In the genomic region with DNA sequence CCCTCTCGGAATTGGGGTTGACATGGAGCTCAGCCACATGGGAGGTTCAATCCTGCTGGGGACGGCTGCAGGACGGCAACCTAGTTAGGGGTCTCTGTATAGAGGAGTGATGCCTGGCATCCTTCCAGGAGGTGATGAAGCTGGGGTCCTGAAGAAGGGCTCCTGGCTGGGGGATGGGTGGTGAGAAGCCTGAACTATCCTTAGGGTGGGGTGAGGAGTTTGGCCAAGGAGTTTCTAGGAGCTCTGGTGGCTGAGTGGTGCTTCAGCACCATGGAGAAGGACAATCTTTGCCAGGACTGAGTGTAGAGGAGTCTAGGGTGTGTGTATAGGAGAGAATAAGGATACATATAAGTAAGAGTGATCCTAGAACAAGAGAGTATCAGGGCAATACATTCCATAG, we compare ENCODE assay signal across 9 mouse cellular contexts. TPM values are rescaled to one million over a fixed set of nuclear protein-coding genes. Genes with fewer than 3 reads are reported as not detected.
DNase-seq lines count a peak whose midpoint lies in the region; ATAC-seq and TF ChIP-seq lines count a peak whose summit lies in the region.
"Had no signal": no experiment of that assay in that cellular context is flagged by ENCODE, and none has a peak within 500 bp of the region (broad histone marks: within the 10 kb centered on the region; RNA-seq: fewer than 3 reads in every experiment).

No protein-coding gene starts in this region.

- 0 out of 2 replicates have a peak, but pooled peaks cover 3% of the 10 kb centered on the region for H3K27me3 ChIP-seq in forebrain, embryonic 16.5 days (replicated peaks; ENCODE audit: control insufficient read depth, insufficient read depth, low read length)
- peaks cover 12% of the 10 kb centered on the region; the same call in 1 of the 2 replicates for H3K27me3 ChIP-seq in midbrain, embryonic 14.5 days (ENCODE audit: control insufficient read depth, insufficient read depth, low read length)

- intact Hi-C loops in left cerebral cortex, adult 2 months (cut with DNase I), result no loop called here

- no peak; the same call in 1 of the 2 replicates for TF ChIP-seq CTCF in left cerebral cortex, adult 2 months (IDR thresholded peaks at IDR 0.05)

- peaks cover 50% of the 10 kb centered on the region for H3K4me1 ChIP-seq in forebrain, embryonic 16.5 days (replicated peaks; ENCODE audit: control insufficient read depth, insufficient read depth, low read length)
- peaks cover 20% of the 10 kb centered on the region for H3K4me1 ChIP-seq in midbrain, embryonic 14.5 days (ENCODE audit: control insufficient read depth, insufficient read depth, low read length)
- H3K4me1 ChIP-seq: heart, embryonic 13.5 days had no signal

- 16% methylated on average over 3 of the region's 3 CpGs for WGBS in forebrain, embryonic 16.5 days
- 11% methylated on average over 3 of the region's 3 CpGs for WGBS in midbrain, embryonic 14.5 days

- no peaks in the 10 kb centered on the region for H3K36me3 ChIP-seq in forebrain, embryonic 16.5 days (ENCODE audit: control insufficient read depth, insufficient read depth)
- no peaks in the 10 kb centered on the region for H3K36me3 ChIP-seq in midbrain, embryonic 14.5 days (ENCODE audit: control insufficient read depth, insufficient read depth, low read length)
- H3K36me3 ChIP-seq: heart, embryonic 13.5 days had no signal

- DNase-seq in left cerebral cortex, adult 2 months (ENCODE audit: extremely low spot score in 1 of 2, low spot score in 2 of 2), result no peak
- DNase-seq in left cerebral cortex, adult 11 months (ENCODE audit: low spot score), result no peak
- peak; percentile 41 for DNase-seq in adipocyte (ENCODE audit: low spot score)
- DNase-seq in midbrain, embryonic 14.5 days, result peak; percentile 32
- DNase-seq in urinary bladder, adult 18-20 months (ENCODE audit: low spot score in 2 of 2), result no peak
- no peak for DNase-seq in spleen, adult 18-20 months

- H3K4me2 ChIP-seq in forebrain, embryonic 16.5 days (ENCODE audit: low read length), result peak overlapping the region; percentile 53
- H3K4me2 ChIP-seq in midbrain, embryonic 14.5 days (ENCODE audit: low read length), result peak overlapping the region; percentile 55
- H3K4me2 ChIP-seq: heart, embryonic 13.5 days had no signal

- H3K9me3 ChIP-seq in forebrain, embryonic 16.5 days (ENCODE audit: control insufficient read depth, low read length), result no peaks in the 10 kb centered on the region
- H3K9me3 ChIP-seq in midbrain, embryonic 14.5 days (ENCODE audit: control insufficient read depth, low read length), result no peaks in the 10 kb centered on the region
- H3K9me3 ChIP-seq: heart, embryonic 13.5 days had no signal

- peak overlapping the region; percentile 94 for H3K27ac ChIP-seq in left cerebral cortex, adult 2 months
- H3K27ac ChIP-seq in forebrain, embryonic 16.5 days (ENCODE audit: low read length), result peak overlapping the region; percentile 67; the same call in 1 of the 2 replicates
- 0 out of 2 replicates have a peak overlapping the region, but pooled peaks have one; percentile 46 for H3K27ac ChIP-seq in midbrain, embryonic 14.5 days (replicated peaks; ENCODE audit: low read depth, low read length)
- H3K27ac ChIP-seq: heart, embryonic 13.5 days had no signal

- H3K4me3 ChIP-seq in left cerebral cortex, adult 2 months, result peak overlapping the region; percentile 68
- peak overlapping the region; percentile 42 for H3K4me3 ChIP-seq in forebrain, embryonic 16.5 days (replicated peaks; ENCODE audit: low read length)
- H3K4me3 ChIP-seq in midbrain, embryonic 14.5 days (replicated peaks; ENCODE audit: low read depth, low read length), result peak overlapping the region; percentile 30
- H3K4me3 ChIP-seq: heart, embryonic 13.5 days had no signal

- H3K9ac ChIP-seq in forebrain, embryonic 16.5 days (replicated peaks; ENCODE audit: low read depth, low read length), result peak overlapping the region; percentile 46
- H3K9ac ChIP-seq in midbrain, embryonic 14.5 days (replicated peaks; ENCODE audit: low read length), result peak overlapping the region; percentile 59
- H3K9ac ChIP-seq: heart, embryonic 13.5 days had no signal

- ATAC-seq in forebrain, embryonic 16.5 days, result no peak
- no peak for ATAC-seq in midbrain, embryonic 14.5 days (ENCODE audit: low FRiP score, low TSS enrichment)
- no peak for ATAC-seq in frontal cortex, adult (ENCODE audit: low TSS enrichment)

RNA-seq across cellular contexts. Expression of a gene that starts 0.6 kb away (rescaled TPM):
- total RNA-seq in left cerebral cortex, adult 2 months (2021), result 100 to 1,000 TPM; 372 to 375 TPM
- 55.9 and 58.6 TPM in 2 replicates for polyA plus RNA-seq in forebrain, embryonic 16.5 days (2015; fragmentation: Nextera tagmentation; extraction: Ambion mirVana)
- 23.0 and 25.7 TPM in 2 replicates for polyA plus RNA-seq in midbrain, embryonic 14.5 days (2014; fragmentation: Nextera tagmentation; extraction: Ambion mirVana)

RNA-seq across cellular contexts. Expression of a gene that starts 11.4 kb away (rescaled TPM):
- total RNA-seq in left cerebral cortex, adult 2 months (2021), result 1 to 10 TPM; 1.6 to 3.4 TPM
- polyA plus RNA-seq in forebrain, embryonic 16.5 days (2015; fragmentation: Nextera tagmentation; extraction: Ambion mirVana), result not detected in 2 replicates
- polyA plus RNA-seq in midbrain, embryonic 14.5 days (2014; fragmentation: Nextera tagmentation; extraction: Ambion mirVana), result not detected in 2 replicates
- polyA plus RNA-seq: heart, embryonic 13.5 days had no signal

Comparison
In these comparisons a context has a peak if more than half of its experiments do, and no peak if none do; other contexts are left out.
1. DNase-seq: peak in adipocyte (single experiment) and midbrain, embryonic 14.5 days (single experiment); none in left cerebral cortex, adult 2 months (0 of 2), left cerebral cortex, adult 11 months (single experiment), urinary bladder, adult 18-20 months (0 of 2) and spleen, adult 18-20 months (0 of 2).
2. Peak in every context shown above with its lines, with median percentiles within 50 percentile points of each other: H3K27ac ChIP-seq and H3K4me3 ChIP-seq.